Mouse (Mus musculus) kidney, embryonic 15.5 days (tissue): ENCODE results near the gene Calr4. TPM values are rescaled to one million over a fixed set of nuclear protein-coding genes. Genes with fewer than 3 reads are reported as not detected.

Experiments used
- ATAC-seq: fragments of 200-750 bp; cut with Nextera tagmentation; replicated peaks from 2 replicates; pipeline ENCODE4 v1.8.0; 2017; ENCODE audit warnings: moderate TSS enrichment; ENCODE audit not compliant: low FRiP score
- H3K27ac ChIP-seq: fragments of 300-500 bp; sonication (generic); 2 replicates; pipeline ENCODE4 v1.5.1; 2015; ENCODE audit warnings: mild to moderate bottlenecking, inconsistent platforms
- H3K27me3 ChIP-seq: fragments of 300-500 bp; sonication (generic); 2 replicates; pipeline ENCODE4 v1.6.1; 2015; ENCODE audit warnings: inconsistent platforms
- H3K36me3 ChIP-seq: fragments of 300-500 bp; sonication (generic); 2 replicates; pipeline ENCODE4 v1.6.1; 2015; ENCODE audit warnings: inconsistent platforms
- H3K4me1 ChIP-seq: fragments of 300-500 bp; sonication (generic); 2 replicates; pipeline ENCODE4 v1.6.1; 2015; ENCODE audit warnings: inconsistent platforms
- H3K4me2 ChIP-seq: fragments of 300-500 bp; sonication (generic); 2 replicates; pipeline ENCODE4 v1.6.1; 2015; ENCODE audit warnings: moderate library complexity, mild to moderate bottlenecking, inconsistent platforms
- H3K4me3 ChIP-seq: fragments of 300-500 bp; sonication (generic); replicated peaks from 2 replicates; pipeline ENCODE4 v1.5.1; 2015; ENCODE audit warnings: mild to moderate bottlenecking, inconsistent platforms
- H3K9ac ChIP-seq: fragments of 300-500 bp; sonication (generic); 2 replicates; pipeline ENCODE4 v1.6.1; 2015; ENCODE audit warnings: mild to moderate bottlenecking, inconsistent platforms
- H3K9me3 ChIP-seq: fragments of 300-500 bp; sonication (generic); replicated peaks from 2 replicates; pipeline ENCODE4 v1.6.1; 2016; ENCODE audit warnings: inconsistent platforms
- WGBS: fragments of 180-500 bp; shearing (Covaris S2); methylation state at CpG from one replicate; pipeline ENCODE4 v1.1.7; 2015; ENCODE audit warnings: mixed read lengths; 5-methylcytosine and 5-hydroxymethylcytosine counted together
- polyA plus RNA-seq: library from polyadenylated mRNA; unstranded; fragments of >200 nt; fragmentation: Nextera tagmentation; extraction: Ambion mirVana; gene quantifications from 2 replicates; pipeline ENCODE4 v1.2.1, GENCODE M21; 2015

The Calr4 gene
- polyA plus RNA-seq, 1 experiment from 2014 or later = 0.29 TPM

- 0 out of 2 replicates have a peak, but pooled peaks cover 3% of the 10 kb centered on the region for H3K36me3 ChIP-seq
- no peak overlapping the region for H3K4me3 ChIP-seq
- no peaks in the 10 kb centered on the region for H3K9me3 ChIP-seq
- no peak overlapping the region for H3K27ac ChIP-seq
- H3K4me1 ChIP-seq = no peaks in the 10 kb centered on the region
- no peak overlapping the region for H3K4me2 ChIP-seq
- ATAC-seq = no peak
- H3K27me3 ChIP-seq = no peaks in the 10 kb centered on the region
- no peak overlapping the region for H3K9ac ChIP-seq
Measured at GRCm38 (mm10) chr4:109294629-109295028, 60.3 kb downstream of the Calr4 start.

GRCm38 (mm10) chr4:109296510-109296909 is 62.2 kb downstream of the Calr4 start:
- no peaks in the 10 kb centered on the region for H3K4me1 ChIP-seq
- WGBS = 79% methylated on average over 2 of the region's 2 CpGs
- H3K4me2 ChIP-seq = no peak overlapping the region
- no peak overlapping the region for H3K27ac ChIP-seq
- no peak overlapping the region for H3K9ac ChIP-seq
- H3K4me3 ChIP-seq = no peak overlapping the region
- 0 out of 2 replicates have a peak, but pooled peaks cover 3% of the 10 kb centered on the region for H3K36me3 ChIP-seq
- H3K9me3 ChIP-seq = no peaks in the 10 kb centered on the region
- ATAC-seq = no peak
- no peaks in the 10 kb centered on the region for H3K27me3 ChIP-seq

GRCm38 (mm10) chr4:109299136-109299535 is 64.9 kb downstream of the Calr4 start:
- H3K36me3 ChIP-seq = 0 out of 2 replicates have a peak, but pooled peaks cover 3% of the 10 kb centered on the region
- no peaks in the 10 kb centered on the region for H3K9me3 ChIP-seq
- H3K4me1 ChIP-seq = no peaks in the 10 kb centered on the region
- ATAC-seq = no peak
- no peak overlapping the region for H3K9ac ChIP-seq
- H3K27ac ChIP-seq = no peak overlapping the region
- H3K27me3 ChIP-seq = no peaks in the 10 kb centered on the region
- H3K4me2 ChIP-seq = no peak overlapping the region
- no peak overlapping the region for H3K4me3 ChIP-seq

Other genes starting within 250 kb of the Calr4 start
- 65.9 and 71.8 TPM in 2 replicates for gene Nrd1, start 233.8 kb upstream of the Calr4 start, polyA plus RNA-seq
- 68.9 and 70.5 TPM in 2 replicates for gene Osbpl9, start 32.2 kb upstream of the Calr4 start, polyA plus RNA-seq
- 37.8 and 40.6 TPM in 2 replicates for gene Eps15, start 45.8 kb downstream of the Calr4 start, polyA plus RNA-seq
- 5.4 and 5.6 TPM in 2 replicates for gene Ttc39a, start 172.1 kb downstream of the Calr4 start, polyA plus RNA-seq